Mouse (Mus musculus) CH12.LX (cell line): ENCODE measurements around the gene Pakap. TPM values are rescaled to one million over a fixed set of nuclear protein-coding genes. Genes with fewer than 3 reads are reported as not detected.

Source experiments
- DNase-seq: peaks from one replicate; pipeline ENCODE4 v3.0.0-alpha.2; 2013; ENCODE audit errors: extremely low read depth
- H3K27ac ChIP-seq: 2 replicates; pipeline ENCODE4 v1.5.1; 2012; ENCODE audit warnings: low read depth, mild to moderate bottlenecking, control low read depth, moderate library complexity; ENCODE audit not compliant: insufficient read depth
- H3K27me3 ChIP-seq: replicated peaks from 2 replicates; pipeline ENCODE3; 2012; ENCODE audit warnings: inconsistent platforms
- H3K36me3 ChIP-seq, 2 experiments: replicated peaks in 1 of 2; 2 replicates each; pipeline versions ENCODE3 to v1.6.1; 2012; ENCODE audit warnings: inconsistent platforms in 1 of 2, low read length in 1 of 2, mild to moderate bottlenecking in 1 of 2, mixed read lengths in 1 of 2, moderate library complexity in 1 of 2; ENCODE audit not compliant: control insufficient read depth in 1 of 2, insufficient read depth in 1 of 2
- H3K4me1 ChIP-seq, 2 experiments: 2 replicates each; pipeline ENCODE4 v1.6.1; 2012; ENCODE audit warnings: inconsistent platforms in 1 of 2, moderate library complexity in 1 of 2; ENCODE audit not compliant: insufficient read depth in 2 of 2, control insufficient read depth in 1 of 2
- H3K4me2 ChIP-seq: 2 replicates; pipeline ENCODE4 v1.6.1; 2012; ENCODE audit warnings: low read depth, mild to moderate bottlenecking, control low read depth; ENCODE audit not compliant: poor library complexity, insufficient read depth, severe bottlenecking
- H3K4me3 ChIP-seq, 3 experiments: fragments of 150-350 bp in 1 of 3; sonication (generic) in 1 of 3; replicated peaks in 1 of 3; 2 replicates each; pipeline versions ENCODE3 to v1.5.1; 2011 to 2012; ENCODE audit warnings: low read depth in 2 of 3, low read length in 2 of 3, mild to moderate bottlenecking in 2 of 3, moderate library complexity in 2 of 3, control low read depth in 1 of 3, improper control_type of control experiment in 1 of 3, inconsistent platforms in 1 of 3, mixed read lengths in 1 of 3; ENCODE audit not compliant: poor library complexity in 1 of 3
- H3K79me2 ChIP-seq: replicated peaks from 2 replicates; pipeline ENCODE4 v1.6.1; 2012; ENCODE audit warnings: mild to moderate bottlenecking, moderate library complexity; ENCODE audit not compliant: control insufficient read depth, poor library complexity, insufficient read depth, severe bottlenecking; ENCODE audit errors: extremely low read depth
- H3K9ac ChIP-seq: 2 replicates; pipeline ENCODE4 v1.6.1; 2012; ENCODE audit warnings: low read depth, mild to moderate bottlenecking, control low read depth, moderate library complexity; ENCODE audit not compliant: insufficient read depth
- H3K9me3 ChIP-seq: replicated peaks from 2 replicates; pipeline ENCODE3; 2012; ENCODE audit warnings: low read length, inconsistent platforms, mixed read lengths
- BHLHE40 ChIP-seq: IDR thresholded peaks from 2 replicates; pipeline ENCODE4 v1.6.1; 2011; ENCODE audit warnings: mild to moderate bottlenecking, low read depth, low read length, improper control_type of control experiment
- CHD1 ChIP-seq: IDR thresholded peaks from 2 replicates; pipeline ENCODE4 v1.6.1; 2012; ENCODE audit warnings: low read depth, low read length, improper control_type of control experiment, inconsistent platforms
- CHD2 ChIP-seq: IDR thresholded peaks from 2 replicates; pipeline ENCODE4 v1.6.1; 2011; ENCODE audit warnings: low read length, improper control_type of control experiment
- E2F4 ChIP-seq: IDR thresholded peaks from 2 replicates; pipeline ENCODE4 v1.6.1; 2011; ENCODE audit warnings: low read depth, low read length, improper control_type of control experiment; ENCODE audit not compliant: insufficient replicate concordance
- ELF1 ChIP-seq: IDR thresholded peaks from 2 replicates; pipeline ENCODE4 v1.6.1; 2014; ENCODE audit warnings: low read depth, mild to moderate bottlenecking, inconsistent platforms, low read length, improper control_type of control experiment
- EP300 ChIP-seq: IDR thresholded peaks from 2 replicates; pipeline ENCODE4 v1.6.1; 2011; ENCODE audit warnings: low read length, improper control_type of control experiment
- ETS1 ChIP-seq: conservative IDR thresholded peaks from 2 replicates; pipeline ENCODE4 v1.6.1; 2012; ENCODE audit warnings: low read depth, mild to moderate bottlenecking, inconsistent platforms, low read length, improper control_type of control experiment, moderate library complexity
- HCFC1 ChIP-seq: IDR thresholded peaks from 2 replicates; pipeline ENCODE4 v1.6.1; 2012; ENCODE audit warnings: low read depth, mild to moderate bottlenecking, inconsistent platforms, low read length, improper control_type of control experiment
- KAT2A ChIP-seq: IDR thresholded peaks from 2 replicates; pipeline ENCODE4 v1.6.1; 2012; ENCODE audit warnings: low read length, improper control_type of control experiment, inconsistent platforms; ENCODE audit not compliant: insufficient replicate concordance
- MAX ChIP-seq: IDR thresholded peaks from 2 replicates; pipeline ENCODE4 v1.6.1; 2011; ENCODE audit warnings: low read length, improper control_type of control experiment
- MAZ ChIP-seq: IDR thresholded peaks from 2 replicates; pipeline ENCODE4 v1.6.1; 2012; ENCODE audit warnings: low read depth, mild to moderate bottlenecking, inconsistent platforms, low read length, improper control_type of control experiment, moderate library complexity
- MEF2A ChIP-seq: IDR thresholded peaks from 2 replicates; pipeline ENCODE4 v1.6.1; 2014; ENCODE audit warnings: low read depth, mild to moderate bottlenecking, inconsistent platforms, low read length, improper control_type of control experiment, borderline replicate concordance
- MXI1 ChIP-seq: IDR thresholded peaks from 2 replicates; pipeline ENCODE4 v1.6.1; 2011; ENCODE audit warnings: mild to moderate bottlenecking, low read depth, low read length, improper control_type of control experiment
- NELFE ChIP-seq: IDR thresholded peaks from 2 replicates; pipeline ENCODE4 v1.6.1; 2011; ENCODE audit warnings: low read depth, low read length, improper control_type of control experiment
- NRF1 ChIP-seq: IDR thresholded peaks from 2 replicates; pipeline ENCODE4 v1.6.1; 2014; ENCODE audit warnings: low read depth, mild to moderate bottlenecking, inconsistent platforms, low read length, improper control_type of control experiment, moderate library complexity
- PAX5 ChIP-seq: IDR thresholded peaks from 2 replicates; pipeline ENCODE4 v1.6.1; 2012; ENCODE audit warnings: low read length, inconsistent platforms, mixed read lengths
- POLR2A ChIP-seq: IDR thresholded peaks from 2 replicates; pipeline ENCODE4 v1.6.1; 2011; ENCODE audit warnings: low read depth, mild to moderate bottlenecking, improper control_type of control experiment, low read length
- POLR2AphosphoS2 ChIP-seq: IDR thresholded peaks from 2 replicates; pipeline ENCODE4 v1.6.1; 2011; ENCODE audit warnings: low read depth, low read length, improper control_type of control experiment
- SIN3A ChIP-seq: IDR thresholded peaks from 2 replicates; pipeline ENCODE4 v1.6.1; 2012; ENCODE audit warnings: low read length, improper control_type of control experiment, inconsistent platforms
- SMC3 ChIP-seq: IDR thresholded peaks from 2 replicates; pipeline ENCODE4 v1.6.1; 2011; ENCODE audit warnings: low read depth, low read length, improper control_type of control experiment
- TBP ChIP-seq: conservative IDR thresholded peaks from 2 replicates; pipeline ENCODE4 v1.6.1; 2011; ENCODE audit warnings: low read depth, low read length, improper control_type of control experiment
- USF1 ChIP-seq: IDR thresholded peaks from 2 replicates; pipeline ENCODE4 v1.6.1; 2014; ENCODE audit warnings: low read depth, mild to moderate bottlenecking, inconsistent platforms, low read length, improper control_type of control experiment
- ZKSCAN1 ChIP-seq: IDR thresholded peaks from 2 replicates; pipeline ENCODE4 v1.6.1; 2012; ENCODE audit warnings: low read depth, inconsistent platforms, low read length, improper control_type of control experiment, borderline replicate concordance
- ZMIZ1 ChIP-seq: IDR thresholded peaks from 2 replicates; pipeline ENCODE4 v1.6.1; 2012; ENCODE audit warnings: low read depth, mild to moderate bottlenecking, inconsistent platforms, low read length, improper control_type of control experiment
- ZNF384 ChIP-seq: IDR thresholded peaks from 2 replicates; pipeline ENCODE4 v1.6.1; 2012; ENCODE audit warnings: low read depth, low read length, improper control_type of control experiment, inconsistent platforms
- dilution Hi-C: fragments of 300-500 bp; cut with MboI; formaldehyde crosslinking; loops from 2 replicates; pipeline ENCODE4 v1.14.3; 2020; ENCODE audit warnings: low sequenced_read_pairs; ENCODE audit not compliant: extremely low pct_unique_long_range_greater_than_20kb, extremely low pct_ligation_motif_present
- in situ Hi-C: fragments of 300-500 bp; cut with MboI; formaldehyde crosslinking; loops from 3 replicates; pipeline ENCODE4 v1.14.3; 2019; ENCODE audit warnings: low sequenced_read_pairs, low pct_ligation_motif_present, low pct_unique_long_range_greater_than_20kb, mixed read lengths
- polyA plus RNA-seq: library from polyadenylated mRNA; unstranded; fragments of >175 nt; gene quantifications from 2 replicates; pipeline ENCODE4 v1.2.1, GENCODE M21; 2012; ENCODE audit warnings: low read depth; ENCODE audit not compliant: insufficient read length
- total RNA-seq, 2 experiments: library from RNA; depleted of rRNA; stranded (reverse); fragments of 300-350 nt in 1 of 2; fragments of >200 nt in 1 of 2; gene quantifications; 2 replicates each; pipeline ENCODE4 v1.2.3; 2012 to 2014

The Pakap gene
- total and polyA plus RNA-seq, 3 experiments, result 0.08 to 0.14 TPM; not detected in 1

DNA sequence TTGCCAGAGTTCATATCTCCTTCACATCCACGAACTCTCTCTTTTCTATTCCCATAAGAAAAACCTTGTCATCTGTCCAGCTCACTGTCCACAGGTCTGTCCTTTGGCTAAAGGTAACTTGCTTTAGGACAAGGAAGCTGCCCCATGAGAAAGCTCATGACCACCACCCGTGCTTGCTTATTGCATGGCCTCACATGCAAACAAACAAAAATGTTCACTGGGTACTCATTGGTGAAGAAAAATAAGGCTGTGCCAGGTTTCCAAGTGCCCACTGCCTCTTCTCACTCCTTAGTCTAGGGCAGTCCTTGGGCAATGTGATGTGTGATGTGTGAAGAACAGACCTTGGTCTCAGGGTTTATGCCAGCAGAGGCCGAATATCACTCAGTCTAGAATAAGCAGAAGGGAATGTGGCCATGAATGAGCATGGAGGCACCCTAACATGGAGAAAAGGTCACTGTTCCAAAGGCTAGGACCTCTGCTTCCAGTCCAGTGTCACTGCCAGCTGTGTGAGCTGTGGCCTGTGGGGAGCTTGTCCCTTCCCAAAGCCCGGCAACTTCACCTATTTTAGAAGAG, 160.7 kb downstream of the Pakap start:
- in situ Hi-C loops, result no loop called here
- Histone ChIP-seq H3K36me3 (no peaks in the 10 kb centered on the region), H3K9me3 (no peaks in the 10 kb centered on the region), H3K27ac (no peak overlapping the region), H3K4me1 (peaks cover 31 to 72% of the 10 kb centered on the region in 2 experiments), H3K4me2 (no peak overlapping the region), H3K4me3 (no peak overlapping the region), H3K79me2 (no peaks in the 10 kb centered on the region), H3K27me3 (no peaks in the 10 kb centered on the region), H3K9ac (no peak overlapping the region)
- DNase-seq, result no peak
- dilution Hi-C loops, result no loop called here
- TF ChIP-seq MAZ (no peak), POLR2A (no peak), KAT2A (no peak), POLR2AphosphoS2 (no peak), CHD1 (no peak), NRF1 (no peak), USF1 (no peak), TBP (no peak), ETS1 (no peak), EP300 (no peak), BHLHE40 (no peak), NELFE (no peak), E2F4 (no peak), ZNF384 (no peak), MXI1 (no peak), ZMIZ1 (no peak), SMC3 (no peak), ZKSCAN1 (no peak), CHD2 (no peak), MAX (no peak)

DNA sequence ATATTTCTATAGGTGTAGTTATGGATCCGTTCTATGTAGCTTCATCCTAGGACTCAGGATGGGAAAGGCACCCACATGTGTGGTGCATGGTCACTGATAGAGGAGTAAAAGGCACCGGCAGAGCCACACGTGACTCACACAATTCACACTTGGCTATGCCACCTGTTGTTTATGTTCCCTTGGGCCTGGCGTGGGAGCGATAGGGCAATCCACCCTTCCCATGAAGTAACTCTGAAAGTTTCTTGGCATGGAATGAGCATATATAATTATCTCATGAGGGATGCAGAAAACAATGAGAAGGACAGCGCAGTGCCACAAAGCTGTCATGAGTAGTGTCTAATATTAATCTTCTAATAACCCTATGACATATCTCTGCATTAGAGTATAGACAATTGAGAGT, 162.1 kb downstream of the Pakap start:
- dilution Hi-C loops (no loop called here), in situ Hi-C loops (no loop called here)
- H3K9ac ChIP-seq, result no peak overlapping the region
- no peak overlapping the region for H3K4me3 ChIP-seq
- no peaks in the 10 kb centered on the region for H3K9me3 ChIP-seq
- no peak overlapping the region for H3K27ac ChIP-seq
- H3K4me1 ChIP-seq, result peaks cover 24 to 59% of the 10 kb centered on the region in 2 experiments
- H3K27me3 ChIP-seq, result no peaks in the 10 kb centered on the region
- no peak for DNase-seq
- H3K36me3 ChIP-seq, result no peaks in the 10 kb centered on the region
- H3K79me2 ChIP-seq, result no peaks in the 10 kb centered on the region
- TF ChIP-seq HCFC1 (no peak), ZNF384 (no peak), SIN3A (no peak), MAX (no peak), NELFE (no peak), NRF1 (no peak), KAT2A (no peak), EP300 (no peak), PAX5 (no peak), CHD2 (no peak), ELF1 (no peak), MEF2A (no peak), ZKSCAN1 (no peak), ETS1 (no peak)
- no peak overlapping the region for H3K4me2 ChIP-seq
